Mouse (Mus musculus): ENCODE results near the gene Kank2.
"Not testable (repeated sequence)": the region's sequence is repeated elsewhere in the genome, so short reads cannot be mapped to it uniquely, and the experiment has no call there.

Gene Kank2

GRCm38 (mm10) chr9:21818125-21818524 lies 19.6 kb upstream of the Kank2 start:
- DNase-seq (ENCODE audit: low read depth) = no peak

GRCm38 (mm10) chr9:21816716-21817305 lies 18.3 kb upstream of the Kank2 start:
- DNase-seq (ENCODE audit: low read depth) = peak; percentile 82

- peak; percentile 85 for DNase-seq (ENCODE audit: low read depth)
These were observed 12.6 kb upstream of the Kank2 start for GRCm38 (mm10) chr9:21811170-21811569.

- DNase-seq (ENCODE audit: low read depth) = peak; percentile 53
These were observed 10.0 kb upstream of the Kank2 start for GRCm38 (mm10) chr9:21808561-21808960.

GRCm38 (mm10) chr9:21806976-21807375 lies 8.4 kb upstream of the Kank2 start:
- no peak for DNase-seq (ENCODE audit: low read depth)

- DNase-seq (ENCODE audit: low read depth) = peak; percentile 34
These were observed 7.8 kb upstream of the Kank2 start for GRCm38 (mm10) chr9:21806363-21806762.

- peak; percentile 94 for DNase-seq (ENCODE audit: low read depth)
These were observed 5.6 kb upstream of the Kank2 start for GRCm38 (mm10) chr9:21803986-21804644.

GRCm38 (mm10) chr9:21801591-21801990 lies 3.0 kb upstream of the Kank2 start:
- no peak for DNase-seq (ENCODE audit: low read depth)

GRCm38 (mm10) chr9:21801121-21801520 lies 2.6 kb upstream of the Kank2 start:
- no peak for DNase-seq (ENCODE audit: low read depth)

GRCm38 (mm10) chr9:21799010-21799350 lies 436 bp upstream of the Kank2 start:
- no peak for DNase-seq (ENCODE audit: low read depth)

- DNase-seq (ENCODE audit: low read depth) = peak; percentile 42
These were observed 611 bp downstream of the Kank2 start for GRCm38 (mm10) chr9:21797921-21798344.

GRCm38 (mm10) chr9:21796919-21797318 lies 1.6 kb downstream of the Kank2 start:
- DNase-seq (ENCODE audit: low read depth) = no peak

GRCm38 (mm10) chr9:21796259-21796658 lies 2.3 kb downstream of the Kank2 start:
- no peak for DNase-seq (ENCODE audit: low read depth)

- no peak for DNase-seq (ENCODE audit: low read depth)
These were observed 3.0 kb downstream of the Kank2 start for GRCm38 (mm10) chr9:21795579-21795978.

GRCm38 (mm10) chr9:21794925-21795324 lies 3.6 kb downstream of the Kank2 start:
- no peak for DNase-seq (ENCODE audit: low read depth)

- DNase-seq (ENCODE audit: low read depth) = no peak
These were observed 4.2 kb downstream of the Kank2 start for GRCm38 (mm10) chr9:21794344-21794834.

- DNase-seq (ENCODE audit: low read depth) = not testable (repeated sequence)
These were observed 5.0 kb downstream of the Kank2 start for GRCm38 (mm10) chr9:21793507-21793906.

- peak; percentile 81 for DNase-seq (ENCODE audit: low read depth)
These were observed 5.9 kb downstream of the Kank2 start for GRCm38 (mm10) chr9:21792644-21793043.

- no peak for DNase-seq (ENCODE audit: low read depth)
These were observed 6.7 kb downstream of the Kank2 start for GRCm38 (mm10) chr9:21791861-21792260.

GRCm38 (mm10) chr9:21788234-21788633 lies 10.3 kb downstream of the Kank2 start:
- DNase-seq (ENCODE audit: low read depth) = no peak

- no peak for DNase-seq (ENCODE audit: low read depth)
These were observed 10.9 kb downstream of the Kank2 start for GRCm38 (mm10) chr9:21787654-21788053.

- DNase-seq (ENCODE audit: low read depth) = peak; percentile 60
These were observed 11.6 kb downstream of the Kank2 start for GRCm38 (mm10) chr9:21786906-21787305.

GRCm38 (mm10) chr9:21786309-21786708 lies 12.2 kb downstream of the Kank2 start:
- not testable (repeated sequence) for DNase-seq (ENCODE audit: low read depth)

Data from 416B (cell line).